Mouse (Mus musculus): Measurements from ENCODE around the gene Ofcc1. TPM values are rescaled to one million over a fixed set of nuclear protein-coding genes. Genes with fewer than 3 reads are reported as not detected.

Ofcc1 gene
- polyA plus RNA-seq, 1 experiment from 2014 or later, result not detected

- 88% methylated on average over 8 of the region's 8 CpGs for WGBS (ENCODE audit: missing documents)
Measured at GRCm38 (mm10) chr13:40000236-40000635, 361.0 kb downstream of the Ofcc1 start.

GRCm38 (mm10) chr13:39997901-39998300, 363.3 kb downstream of the Ofcc1 start:
- no peaks in the 10 kb centered on the region for H3K36me3 ChIP-seq (ENCODE audit: inconsistent target)
- 69% methylated on average over 4 of the region's 4 CpGs for WGBS (ENCODE audit: missing documents)
- no peak overlapping the region for H3K27ac ChIP-seq
- H3K4me3 ChIP-seq (ENCODE audit: inconsistent target), result no peak overlapping the region
- H3K79me2 ChIP-seq (ENCODE audit: inconsistent target), result no peaks in the 10 kb centered on the region

More at GRCm38 (mm10) chr13:40000236-40000635, 361.0 kb downstream of the Ofcc1 start:
- H3K79me2 ChIP-seq (ENCODE audit: inconsistent target), result no peaks in the 10 kb centered on the region
- no peaks in the 10 kb centered on the region for H3K36me3 ChIP-seq (ENCODE audit: inconsistent target)
- H3K27ac ChIP-seq, result no peak overlapping the region
- no peak overlapping the region for H3K4me3 ChIP-seq (ENCODE audit: inconsistent target)

- no peaks in the 10 kb centered on the region for H3K36me3 ChIP-seq (ENCODE audit: inconsistent target)
- WGBS (ENCODE audit: missing documents), result 92% methylated on average over 18 of the region's 18 CpGs
- no peak overlapping the region for H3K27ac ChIP-seq
- no peak overlapping the region for H3K4me3 ChIP-seq (ENCODE audit: inconsistent target)
- H3K79me2 ChIP-seq (ENCODE audit: inconsistent target), result no peaks in the 10 kb centered on the region
Measured at GRCm38 (mm10) chr13:39979294-39980061, 381.8 kb downstream of the Ofcc1 start.

- no peak overlapping the region for H3K27ac ChIP-seq
- H3K4me3 ChIP-seq (ENCODE audit: inconsistent target), result no peak overlapping the region
- 86% methylated on average over 8 of the region's 8 CpGs for WGBS (ENCODE audit: missing documents)
Measured at GRCm38 (mm10) chr13:39968349-39969016, 392.8 kb downstream of the Ofcc1 start.

GRCm38 (mm10) chr13:39957226-39957625, 404.0 kb downstream of the Ofcc1 start:
- Histone ChIP-seq H3K4me3 (ENCODE audit: inconsistent target) (no peak overlapping the region), H3K36me3 (ENCODE audit: inconsistent target) (no peaks in the 10 kb centered on the region), H3K79me2 (ENCODE audit: inconsistent target) (no peaks in the 10 kb centered on the region), H3K27ac (no peak overlapping the region)
- 80% methylated on average over 3 of the region's 3 CpGs for WGBS (ENCODE audit: missing documents)

More at GRCm38 (mm10) chr13:39968349-39969016, 392.8 kb downstream of the Ofcc1 start:
- no peaks in the 10 kb centered on the region for H3K79me2 ChIP-seq (ENCODE audit: inconsistent target)
- no peaks in the 10 kb centered on the region for H3K36me3 ChIP-seq (ENCODE audit: inconsistent target)

GRCm38 (mm10) chr13:39956017-39956416, 405.2 kb downstream of the Ofcc1 start:
- no peaks in the 10 kb centered on the region for H3K79me2 ChIP-seq (ENCODE audit: inconsistent target)
- 93% methylated on average over 4 of the region's 5 CpGs for WGBS (ENCODE audit: missing documents)

More at GRCm38 (mm10) chr13:39956017-39956416, 405.2 kb downstream of the Ofcc1 start:
- no peaks in the 10 kb centered on the region for H3K36me3 ChIP-seq (ENCODE audit: inconsistent target)
- H3K4me3 ChIP-seq (ENCODE audit: inconsistent target), result no peak overlapping the region
- H3K27ac ChIP-seq, result no peak overlapping the region

All from macrophage (primary cell).